Mouse (Mus musculus): ENCODE measurements around the gene Agrp. TPM values are rescaled to one million over a fixed set of nuclear protein-coding genes. Genes with fewer than 3 reads are reported as not detected.
"Not testable (repeated sequence)": the region's sequence is repeated elsewhere in the genome, so short reads cannot be mapped to it uniquely, and the experiment has no call there.

Gene Agrp
- total RNA-seq, 1 experiment = 0.71 TPM

DNA sequence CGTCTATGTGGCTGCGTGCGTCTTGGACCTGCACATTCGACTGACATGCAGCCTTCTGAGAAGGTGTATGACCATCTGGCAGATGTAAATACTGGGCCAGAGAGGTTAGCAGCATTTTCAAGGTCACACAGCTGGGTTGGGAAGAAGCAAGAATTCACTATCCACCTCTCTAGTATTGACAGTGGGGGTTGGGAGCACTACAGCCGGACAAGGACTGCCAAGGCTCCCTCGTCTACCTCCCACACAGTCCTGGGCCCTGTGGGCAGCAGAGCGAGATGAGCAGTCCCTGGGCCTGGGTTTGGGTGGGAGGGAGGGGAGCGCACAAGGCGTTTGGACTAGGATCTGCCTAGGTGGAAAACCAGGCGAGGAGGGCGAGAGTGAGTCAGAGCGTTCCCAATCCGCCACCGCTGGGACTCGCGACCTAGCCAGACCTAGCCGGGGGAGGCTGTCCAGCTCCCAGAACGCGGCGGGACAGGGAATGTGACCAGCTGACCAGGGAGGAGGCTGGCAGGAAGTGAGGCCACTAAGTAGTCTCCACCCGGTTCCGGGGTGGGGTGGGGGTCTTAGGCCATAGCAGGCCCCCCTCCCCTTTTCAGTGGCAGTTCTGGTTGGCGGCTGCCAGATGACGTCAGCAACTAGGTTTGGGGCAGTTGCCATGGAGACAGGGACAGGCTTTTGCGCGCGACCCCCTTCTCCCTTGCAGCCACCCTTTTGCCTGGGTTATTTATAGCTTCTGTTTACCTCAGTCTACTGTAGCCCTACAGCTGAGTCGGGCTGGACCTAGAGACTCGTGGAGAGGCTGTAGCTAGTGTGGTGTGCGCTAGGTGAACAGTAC, 30.8 kb downstream of the Agrp start:
- in situ Hi-C loops (cut with MboI; ENCODE audit: low sequenced_read_pairs in 2 of 2, unreplicated experiment in 2 of 2) = no loop called here
- TF ChIP-seq CHD2 (IDR thresholded peaks at IDR 0.05; ENCODE audit: low read depth, low read length) = no peak
- TF ChIP-seq MAFK (IDR thresholded peaks at IDR 0.05; ENCODE audit: insufficient read depth, low read depth, low read length) = no peak
- TF ChIP-seq ZC3H11A (IDR thresholded peaks at IDR 0.05; ENCODE audit: borderline replicate concordance, low read depth, low read length) = no peak
- no peak for TF ChIP-seq ZNF384 (IDR thresholded peaks at IDR 0.05; ENCODE audit: low read depth, low read length)
- no peak for TF ChIP-seq HCFC1 (IDR thresholded peaks at IDR 0.05; ENCODE audit: borderline replicate concordance, insufficient read depth, low read length)
- Histone ChIP-seq H3K36me3 (ENCODE audit: control insufficient read depth, insufficient read depth, low read length, poor library complexity, severe bottlenecking) (no peaks in the 10 kb centered on the region), H3K9me3 (ENCODE audit: control insufficient read depth, insufficient read depth, low read depth, low read length) (no peaks in the 10 kb centered on the region), H3K27ac (ENCODE audit: insufficient read depth, low read depth, low read length, poor library complexity, severe bottlenecking) (no peak overlapping the region), H3K4me3 (ENCODE audit: insufficient read depth in 1 of 2, low read depth in 1 of 2, low read length in 2 of 2, poor library complexity in 1 of 2, severe bottlenecking in 1 of 2) (peak overlapping the region; percentile 92 to 94), H3K4me1 (ENCODE audit: control insufficient read depth in 2 of 2, insufficient read depth in 2 of 2, low read length in 2 of 2, poor library complexity in 1 of 2) (peaks cover 0 to 15% of the 10 kb centered on the region in 2 experiments; a peak in 2 of 4 replicates), H3K9ac (ENCODE audit: insufficient read depth, low read depth, low read length, poor library complexity, severe bottlenecking) (peak overlapping the region; percentile 11; the same call in 1 of the 2 replicates)
- DNase-seq (ENCODE audit: low read depth, low spot score) = peak; percentile 52

- no peak overlapping the region for H3K27ac ChIP-seq (ENCODE audit: insufficient read depth, low read depth, low read length, poor library complexity, severe bottlenecking)
- peaks cover 0 to 15% of the 10 kb centered on the region in 2 experiments; a peak in 2 of 4 replicates for H3K4me1 ChIP-seq (ENCODE audit: control insufficient read depth in 2 of 2, insufficient read depth in 2 of 2, low read length in 2 of 2, poor library complexity in 1 of 2)
- no peaks in the 10 kb centered on the region for H3K9me3 ChIP-seq (ENCODE audit: control insufficient read depth, insufficient read depth, low read depth, low read length)
- H3K36me3 ChIP-seq (ENCODE audit: control insufficient read depth, insufficient read depth, low read length, poor library complexity, severe bottlenecking) = no peaks in the 10 kb centered on the region
- H3K4me3 ChIP-seq (ENCODE audit: insufficient read depth in 1 of 2, low read depth in 1 of 2, low read length in 2 of 2, poor library complexity in 1 of 2, severe bottlenecking in 1 of 2) = peak overlapping the region; percentile 92 to 94
- no peak for DNase-seq (ENCODE audit: low read depth, low spot score)
- H3K9ac ChIP-seq (ENCODE audit: insufficient read depth, low read depth, low read length, poor library complexity, severe bottlenecking) = peak overlapping the region; percentile 82
- in situ Hi-C loops (cut with MboI; ENCODE audit: low sequenced_read_pairs in 2 of 2, unreplicated experiment in 2 of 2) = no loop called here
- TF ChIP-seq MAFK (IDR thresholded peaks at IDR 0.05; ENCODE audit: insufficient read depth, low read depth, low read length) (no peak), CHD2 (IDR thresholded peaks at IDR 0.05; ENCODE audit: low read depth, low read length) (no peak)
Observed at GRCm38 (mm10) chr8:105605491-105606188, 31.6 kb downstream of the Agrp start.

DNA sequence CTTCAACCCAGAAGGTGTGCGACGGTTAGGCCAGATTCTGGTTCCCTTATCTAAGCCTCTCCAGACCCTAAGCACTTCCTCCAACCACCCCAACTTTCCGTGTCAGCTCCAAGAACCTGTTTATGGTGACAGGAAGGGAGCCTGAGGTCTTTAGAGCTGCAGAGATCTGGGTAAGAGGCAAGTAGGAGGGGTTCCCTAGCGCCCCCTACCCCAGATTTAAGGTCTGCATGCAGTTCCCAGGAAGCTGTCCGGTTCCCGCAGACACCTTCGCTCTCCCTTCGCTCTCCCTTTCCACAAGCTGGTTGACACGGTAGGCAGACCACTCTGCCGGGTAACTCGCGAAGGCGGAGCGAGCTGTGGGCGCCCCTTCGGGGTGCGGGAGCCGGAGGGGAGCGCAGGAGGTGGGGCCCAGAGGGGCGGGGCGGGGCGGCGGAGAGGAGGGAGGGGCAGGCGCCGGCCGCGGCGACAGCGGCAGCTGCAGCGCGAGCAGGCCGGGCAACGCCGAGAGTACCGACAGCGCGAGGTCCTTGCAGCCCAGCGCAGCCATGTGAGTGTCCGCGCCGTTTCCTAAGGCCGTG, 32.3 kb downstream of the Agrp start, which contains the start of gene Ripor1:
Ripor1 (plus strand) TSS at position 452 of the 578 bp plus-strand sequence.
- in situ Hi-C loops (cut with MboI; ENCODE audit: low sequenced_read_pairs in 2 of 2, unreplicated experiment in 2 of 2) = no loop called here
- peaks cover 0 to 15% of the 10 kb centered on the region in 2 experiments; a peak in 2 of 4 replicates for H3K4me1 ChIP-seq (ENCODE audit: control insufficient read depth in 2 of 2, insufficient read depth in 2 of 2, low read length in 2 of 2, poor library complexity in 1 of 2)
- H3K9ac ChIP-seq (ENCODE audit: insufficient read depth, low read depth, low read length, poor library complexity, severe bottlenecking) = peak within 1 kb of the TSS; percentile 82
- no peak for TF ChIP-seq CHD2 (IDR thresholded peaks at IDR 0.05; ENCODE audit: low read depth, low read length)
- peak; percentile 43; the same call in 1 of the 2 replicates for TF ChIP-seq HCFC1 (IDR thresholded peaks at IDR 0.05; ENCODE audit: borderline replicate concordance, insufficient read depth, low read length)
- H3K4me3 ChIP-seq (ENCODE audit: insufficient read depth in 1 of 2, low read depth in 1 of 2, low read length in 2 of 2, poor library complexity in 1 of 2, severe bottlenecking in 1 of 2) = peak within 1 kb of the TSS; percentile 92 to 94
- no peaks in the 10 kb centered on the region for H3K9me3 ChIP-seq (ENCODE audit: control insufficient read depth, insufficient read depth, low read depth, low read length)
- DNase-seq (ENCODE audit: low read depth, low spot score) = peak; percentile 69
- H3K27ac ChIP-seq (ENCODE audit: insufficient read depth, low read depth, low read length, poor library complexity, severe bottlenecking) = no peak within 1 kb of the TSS
- H3K36me3 ChIP-seq (ENCODE audit: control insufficient read depth, insufficient read depth, low read length, poor library complexity, severe bottlenecking) = no peaks in the 10 kb centered on the region

DNA sequence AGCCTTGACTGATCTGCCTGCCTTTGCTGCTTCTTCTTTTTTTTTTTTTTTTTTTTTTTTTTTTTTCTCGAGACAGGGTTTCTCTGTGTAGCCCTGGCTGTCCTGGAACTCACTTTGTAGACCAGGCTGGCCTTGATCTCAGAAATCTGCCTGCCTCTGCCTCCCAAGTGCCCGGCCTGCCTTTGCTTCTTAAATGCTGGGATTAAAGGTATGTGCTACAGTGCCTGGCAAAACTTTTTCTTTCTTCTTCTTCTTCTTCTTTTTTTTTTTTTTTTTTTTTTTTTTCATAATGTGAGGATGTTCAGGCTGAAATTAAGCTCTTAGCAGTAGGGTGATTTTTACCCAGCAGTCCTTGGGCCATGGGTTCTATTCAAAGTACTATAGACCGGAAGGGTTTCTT, 34.7 kb downstream of the Agrp start:
- H3K9me3 ChIP-seq (ENCODE audit: control insufficient read depth, insufficient read depth, low read depth, low read length); DNase-seq (ENCODE audit: low read depth, low spot score); in situ Hi-C loops (cut with MboI; ENCODE audit: low sequenced_read_pairs in 2 of 2, unreplicated experiment in 2 of 2); H3K27ac ChIP-seq (ENCODE audit: insufficient read depth, low read depth, low read length, poor library complexity, severe bottlenecking); H3K9ac ChIP-seq (ENCODE audit: insufficient read depth, low read depth, low read length, poor library complexity, severe bottlenecking); H3K36me3 ChIP-seq (ENCODE audit: control insufficient read depth, insufficient read depth, low read length, poor library complexity, severe bottlenecking); H3K4me3 ChIP-seq (ENCODE audit: insufficient read depth in 1 of 2, low read depth in 1 of 2, low read length in 2 of 2, poor library complexity in 1 of 2, severe bottlenecking in 1 of 2): not testable (repeated sequence)
- peaks cover 0 to 13% of the 10 kb centered on the region in 2 experiments; a peak in 2 of 4 replicates for H3K4me1 ChIP-seq (ENCODE audit: control insufficient read depth in 2 of 2, insufficient read depth in 2 of 2, low read length in 2 of 2, poor library complexity in 1 of 2)
- TF ChIP-seq ZNF384 (IDR thresholded peaks at IDR 0.05; ENCODE audit: low read depth, low read length) = peak; percentile 21; the same call in 1 of the 2 replicates

Data from ES-E14 (cell line).